Mouse (Mus musculus) heart, embryonic 10.5 days (tissue): Measurements from ENCODE around the gene BC147527. TPM values are rescaled to one million over a fixed set of nuclear protein-coding genes. Genes with fewer than 3 reads are reported as not detected.
"Not testable (repeated sequence)": the region's sequence is repeated elsewhere in the genome, so short reads cannot be mapped to it uniquely, and the experiment has no call there.

Source experiments
- DNase-seq: peaks from one replicate; pipeline ENCODE4 v3.0.0-alpha.2; 2017; ENCODE audit warnings: low spot score
- H3K27ac ChIP-seq: fragments of 300-500 bp; sonication (generic); 2 replicates; pipeline ENCODE4 v1.5.1; 2016; ENCODE audit warnings: mild to moderate bottlenecking
- H3K27me3 ChIP-seq: fragments of 300-500 bp; sonication (generic); 2 replicates; pipeline ENCODE4 v1.6.1; 2016; ENCODE audit warnings: mild to moderate bottlenecking; ENCODE audit not compliant: poor library complexity, insufficient read depth, severe bottlenecking
- H3K36me3 ChIP-seq: fragments of 300-500 bp; sonication (generic); 2 replicates; pipeline ENCODE4 v1.6.1; 2016; ENCODE audit warnings: mild to moderate bottlenecking, moderate library complexity
- H3K4me1 ChIP-seq: fragments of 300-500 bp; sonication (generic); 2 replicates; pipeline ENCODE4 v1.6.1; 2016; ENCODE audit warnings: mild to moderate bottlenecking
- H3K4me3 ChIP-seq: fragments of 300-500 bp; sonication (generic); 2 replicates; pipeline ENCODE4 v1.5.1; 2016; ENCODE audit warnings: mild to moderate bottlenecking, moderate library complexity
- H3K9me3 ChIP-seq: fragments of 300-500 bp; sonication (generic); 2 replicates; pipeline ENCODE4 v1.6.1; 2016; ENCODE audit warnings: mild to moderate bottlenecking, moderate library complexity
- WGBS: fragments of 180-500 bp; shearing (Covaris S2); methylation state at CpG from one replicate; pipeline ENCODE4 v1.1.7; 2016; 5-methylcytosine and 5-hydroxymethylcytosine counted together
- polyA plus RNA-seq: library from polyadenylated mRNA; unstranded; fragments of >200 nt; fragmentation: Nextera tagmentation; extraction: Ambion mirVana; gene quantifications from 2 replicates; pipeline ENCODE4 v1.2.1, GENCODE M21; 2016

Gene BC147527
- polyA plus RNA-seq = not detected in 2 replicates

DNA sequence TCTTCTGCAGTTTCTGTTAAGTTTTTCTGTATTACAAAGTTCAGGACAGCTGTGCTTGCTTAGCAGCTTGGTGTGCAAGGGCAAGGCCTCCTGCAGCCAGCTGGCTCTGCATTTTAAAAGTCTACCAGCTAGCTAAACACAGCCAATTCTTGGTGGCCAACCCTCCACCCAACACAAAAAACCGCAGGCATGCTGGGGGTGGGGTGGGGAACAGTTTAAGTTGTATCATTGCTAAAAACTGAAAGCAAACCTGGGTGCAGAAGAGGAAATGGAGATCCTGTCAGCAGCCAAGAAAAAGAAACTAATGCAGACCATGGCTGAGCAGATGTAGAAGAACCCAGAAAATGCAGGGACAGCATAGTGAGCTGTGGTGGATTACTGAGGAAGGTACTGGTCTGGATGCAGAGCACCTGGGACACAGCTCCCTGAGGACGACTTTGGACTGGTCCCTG is at the start of gene BC147527:
TSS of gene BC147527 (plus strand) at position 402 of the 452 bp plus-strand sequence.
- no peaks in the 10 kb centered on the region for H3K36me3 ChIP-seq
- WGBS = 47% methylated on average over 2 of the region's 2 CpGs

DNA sequence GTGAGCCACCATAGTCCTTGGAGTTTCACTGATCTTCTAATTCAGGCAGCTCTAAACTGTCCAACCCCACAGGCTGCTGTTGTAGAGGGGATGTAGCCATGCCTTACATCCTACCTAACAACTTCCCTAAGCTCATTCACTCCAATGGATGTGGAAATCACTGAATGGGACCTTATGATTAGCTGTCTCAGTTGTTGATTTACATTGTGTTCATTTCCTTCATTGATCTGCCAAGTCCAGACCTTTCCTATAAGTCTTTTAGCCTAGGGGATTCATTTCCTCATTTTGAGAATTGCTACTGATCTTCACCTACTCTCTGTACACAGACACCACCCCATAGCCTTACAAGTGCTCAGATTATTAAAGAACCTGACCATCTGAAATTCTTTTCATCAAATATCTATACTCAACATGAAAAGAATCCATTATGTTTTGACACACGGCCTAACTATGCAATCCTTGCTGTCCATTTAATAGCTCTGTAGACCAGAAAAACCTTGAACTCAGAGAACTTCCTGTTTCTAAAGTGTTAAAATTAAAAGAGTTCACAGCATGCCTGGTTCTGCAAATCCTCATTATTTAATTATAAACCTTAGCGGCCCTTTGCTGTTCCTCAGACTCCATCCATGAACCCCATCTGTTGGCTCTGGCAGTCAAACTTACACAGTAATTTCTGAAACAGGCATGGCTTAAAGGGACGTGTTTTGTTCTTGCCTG is 48.8 kb upstream of the BC147527 start:
- not testable (repeated sequence) for H3K27ac ChIP-seq, H3K27me3 ChIP-seq, DNase-seq, H3K36me3 ChIP-seq, H3K9me3 ChIP-seq, H3K4me1 ChIP-seq, H3K4me3 ChIP-seq
- WGBS = 73% methylated on average over 2 of the region's 3 CpGs

More for the DNA sequence above, at the start of gene BC147527:
- Histone ChIP-seq H3K4me1 (no peaks in the 10 kb centered on the region), H3K27ac (no peak within 1 kb of the TSS), H3K9me3 (no peaks in the 10 kb centered on the region), H3K27me3 (no peaks in the 10 kb centered on the region), H3K4me3 (no peak within 1 kb of the TSS)
- no peak for DNase-seq

DNA sequence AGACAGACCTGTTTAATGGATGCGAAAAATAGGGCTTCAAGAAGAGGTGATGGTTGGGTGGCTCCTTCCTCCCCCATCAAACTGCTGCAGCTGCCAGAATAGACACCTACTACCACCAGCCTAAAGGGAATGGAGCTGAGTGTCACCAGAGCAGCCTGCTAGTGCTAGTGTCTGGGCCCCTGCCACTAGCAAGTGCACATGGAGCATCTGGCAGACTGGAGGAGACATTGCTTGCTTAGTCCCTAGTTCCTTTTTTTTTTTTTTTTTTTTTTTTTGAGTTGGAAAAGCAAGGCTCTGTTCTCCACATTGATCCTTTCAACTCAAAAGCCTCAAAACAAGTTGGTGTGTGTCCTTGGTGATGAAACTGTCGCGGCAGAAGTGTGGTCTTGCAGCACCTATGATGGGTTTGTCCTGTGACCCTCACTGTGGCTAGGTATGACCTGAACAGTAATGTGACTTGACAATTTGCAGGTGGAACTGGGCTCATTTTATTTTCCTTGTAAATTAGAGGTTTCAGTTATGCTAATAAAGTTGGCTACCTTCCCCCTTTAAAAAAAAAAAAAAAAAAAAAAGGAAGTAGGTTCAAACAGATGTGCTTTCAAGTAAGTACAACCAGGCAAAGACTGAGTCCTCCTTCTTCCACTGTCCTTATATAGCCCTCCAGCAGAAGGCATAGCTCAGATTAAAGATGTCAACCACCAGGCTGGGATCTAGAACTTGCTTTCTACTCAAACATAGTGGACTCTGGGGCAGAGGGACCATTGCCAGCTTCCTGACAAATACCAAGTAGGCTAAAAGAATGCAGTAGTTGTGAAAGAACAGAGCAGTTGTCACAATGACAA is 41.2 kb upstream of the BC147527 start:
- H3K4me1 ChIP-seq, H3K27ac ChIP-seq, H3K36me3 ChIP-seq, DNase-seq, H3K9me3 ChIP-seq, H3K4me3 ChIP-seq, H3K27me3 ChIP-seq: not testable (repeated sequence)
- 71% methylated on average over 3 of the region's 3 CpGs for WGBS

DNA sequence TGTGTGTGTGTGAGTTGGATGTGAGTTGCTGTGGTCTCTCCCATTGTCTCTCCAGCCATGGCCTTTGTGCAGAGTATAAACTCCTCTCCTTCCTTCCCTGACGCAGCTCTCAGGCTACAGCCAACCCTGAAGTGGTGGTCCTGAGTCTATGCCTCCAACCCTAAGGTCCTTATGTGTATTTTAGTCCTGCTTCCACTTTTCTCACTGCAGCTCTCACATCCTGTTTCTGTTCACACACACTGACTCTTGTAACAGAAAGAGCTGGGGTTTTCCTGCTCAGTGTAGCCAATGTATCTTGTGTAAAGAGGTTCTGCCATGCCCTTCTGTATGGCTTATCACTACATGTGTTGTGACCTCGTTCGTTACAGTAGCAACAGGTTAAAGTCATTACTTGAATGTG is 40.5 kb upstream of the BC147527 start:
- H3K9me3 ChIP-seq, H3K4me1 ChIP-seq, H3K4me3 ChIP-seq, H3K27me3 ChIP-seq, DNase-seq, H3K36me3 ChIP-seq, H3K27ac ChIP-seq: not testable (repeated sequence)
- WGBS = 65% methylated on average over 3 of the region's 3 CpGs

DNA sequence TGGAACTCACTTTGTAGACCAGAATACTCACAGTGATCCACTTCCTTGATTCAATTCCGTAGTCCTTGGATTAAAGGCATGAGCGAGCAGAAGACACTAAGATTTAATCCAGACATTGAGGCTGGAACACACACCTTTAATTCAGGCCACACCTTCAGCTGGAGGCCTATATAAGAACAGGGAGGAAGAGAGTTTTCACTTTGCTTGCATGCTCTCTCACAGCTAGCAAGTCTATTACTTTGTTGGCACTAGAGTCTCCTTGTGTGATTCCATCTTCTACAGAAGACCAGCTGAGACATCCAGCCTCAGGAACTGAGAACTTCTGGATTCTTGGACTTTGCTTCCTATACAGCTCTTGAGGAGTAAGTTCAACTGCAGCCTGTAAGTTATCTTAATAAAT is 37.3 kb upstream of the BC147527 start, which contains the start of gene AF067061:
TSS of gene AF067061 (plus strand) at position 245 of the 400 bp plus-strand sequence.
- 81% methylated on average over 2 of the region's 2 CpGs for WGBS
- not testable (repeated sequence) for H3K36me3 ChIP-seq, H3K27ac ChIP-seq, DNase-seq, H3K9me3 ChIP-seq, H3K4me3 ChIP-seq, H3K27me3 ChIP-seq, H3K4me1 ChIP-seq

DNA sequence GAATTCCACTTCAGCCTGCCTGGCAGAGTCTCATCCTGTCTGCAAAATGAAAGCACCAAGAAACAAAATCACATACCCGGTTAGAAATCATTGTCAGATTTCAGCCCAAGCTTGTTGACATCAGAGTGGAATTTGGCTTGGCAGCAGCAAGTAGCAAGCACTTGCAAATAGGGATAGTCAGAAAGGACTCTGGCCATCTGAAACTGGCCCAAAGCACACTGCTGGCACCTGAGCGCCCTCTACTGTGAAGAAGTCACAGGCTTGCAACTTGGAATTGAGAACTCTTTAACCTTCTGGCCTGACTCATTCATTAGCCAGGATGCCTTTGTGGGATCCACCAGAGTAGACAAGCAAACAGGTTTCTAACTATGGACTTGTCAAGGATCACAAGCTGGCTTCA is 22.4 kb upstream of the BC147527 start:
- H3K27ac ChIP-seq, H3K27me3 ChIP-seq, H3K4me3 ChIP-seq, DNase-seq, H3K36me3 ChIP-seq, H3K9me3 ChIP-seq, H3K4me1 ChIP-seq: not testable (repeated sequence)
- whole genome bisulfite sequencing = 22% methylated on average over 2 of the region's 2 CpGs

DNA sequence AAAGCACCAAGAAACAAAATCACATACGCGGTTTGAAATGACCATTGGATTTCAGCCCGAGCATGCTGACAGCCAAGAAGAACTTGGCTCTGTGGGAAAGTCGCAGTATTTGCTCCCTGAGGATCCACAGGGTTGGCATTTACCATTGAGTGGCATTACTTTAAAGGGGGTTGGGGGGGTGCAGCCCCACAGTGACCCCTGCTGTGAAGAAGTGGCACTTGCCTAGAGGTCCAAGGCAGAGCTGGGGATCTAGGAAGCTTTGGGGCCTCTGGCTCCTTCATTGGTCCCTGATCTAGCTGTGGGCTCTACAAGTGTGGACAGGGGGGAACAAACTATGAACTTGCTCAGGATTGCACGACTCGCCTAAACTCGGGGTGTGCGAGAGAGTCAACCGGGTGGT is 21.4 kb upstream of the BC147527 start:
- Histone ChIP-seq H3K27ac (no peak overlapping the region), H3K9me3 (no peaks in the 10 kb centered on the region), H3K27me3 (no peaks in the 10 kb centered on the region), H3K36me3 (no peaks in the 10 kb centered on the region), H3K4me3 (no peak overlapping the region), H3K4me1 (no peaks in the 10 kb centered on the region)
- 87% methylated on average over 9 of the region's 9 CpGs for WGBS
- no peak for DNase-seq

DNA sequence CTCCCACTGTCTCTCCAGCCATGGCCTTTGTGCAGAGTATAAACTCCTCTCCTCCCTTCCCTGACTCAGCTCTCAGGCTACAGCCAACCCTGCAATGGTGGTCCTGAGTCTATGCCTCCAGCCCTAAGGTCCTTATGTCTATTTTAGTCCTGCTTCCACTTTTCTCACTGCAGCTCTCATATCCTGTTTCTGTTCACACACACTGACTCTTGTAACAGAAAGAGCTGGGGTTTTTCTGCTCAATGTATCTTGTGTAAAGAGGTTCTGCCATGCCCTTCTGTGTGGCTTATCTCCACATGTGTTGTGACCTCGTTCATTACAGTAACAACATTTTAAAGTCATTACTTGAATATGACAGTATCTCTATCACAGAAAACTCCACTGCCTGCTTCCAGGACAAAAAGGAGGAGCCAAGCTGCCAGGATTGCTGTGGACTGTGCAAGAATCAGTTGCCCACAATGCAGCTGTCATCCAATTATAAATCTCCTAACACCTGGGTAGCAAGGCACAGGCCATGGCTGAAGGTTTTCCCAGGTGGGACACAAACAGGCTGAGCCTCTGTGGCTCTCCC is 783 bp upstream of the BC147527 start:
- 50% methylated on average over 1 of the region's 1 CpGs for WGBS

DNA sequence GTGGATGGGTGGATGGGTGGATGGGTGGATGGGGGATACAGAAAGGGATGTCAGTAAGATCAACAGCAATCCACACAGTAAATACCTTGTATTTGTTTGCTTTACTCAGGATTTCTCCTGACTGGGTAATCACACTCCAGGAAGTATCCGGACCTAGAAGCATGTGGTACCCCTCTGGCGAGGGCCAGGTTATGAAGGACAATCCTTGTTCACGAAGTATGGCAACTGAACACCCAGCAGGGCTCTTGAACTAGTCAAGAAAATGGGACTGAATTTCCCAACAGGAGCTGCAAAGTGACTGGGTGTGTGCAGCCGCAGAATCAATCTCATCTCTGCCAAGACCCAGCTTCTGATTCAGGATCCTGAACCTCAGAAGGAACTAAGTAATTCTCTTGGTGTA is 661 bp downstream of the BC147527 start:
- WGBS = 70% methylated on average over 4 of the region's 4 CpGs
- DNase-seq = no peak
- H3K27ac ChIP-seq = no peak overlapping the region

More for the DNA sequence above, 783 bp upstream of the BC147527 start:
- Histone ChIP-seq H3K9me3 (no peaks in the 10 kb centered on the region), H3K36me3 (no peaks in the 10 kb centered on the region), H3K4me1 (no peaks in the 10 kb centered on the region), H3K27ac (no peak overlapping the region), H3K27me3 (no peaks in the 10 kb centered on the region), H3K4me3 (no peak overlapping the region)
- no peak for DNase-seq

DNA sequence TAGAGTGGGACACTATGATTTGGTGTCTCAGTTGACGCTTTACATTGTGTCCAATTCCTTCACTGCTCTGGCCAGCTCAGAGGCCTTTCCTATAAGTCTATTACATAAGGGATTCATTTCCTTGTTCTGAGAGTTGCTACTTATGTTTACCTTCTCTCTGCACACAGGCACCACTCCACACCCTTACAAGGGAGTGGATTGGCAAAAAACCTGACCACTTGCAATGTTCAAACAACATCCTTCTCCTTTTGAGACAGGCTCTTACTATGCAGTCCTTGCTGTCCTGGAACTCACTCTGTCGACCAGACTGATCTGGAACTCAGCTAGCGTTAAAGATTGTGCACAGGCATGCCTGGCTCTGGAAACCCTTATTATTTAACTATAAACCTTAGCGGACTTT is 10.6 kb downstream of the BC147527 start:
- no peak overlapping the region for H3K4me3 ChIP-seq
- H3K27me3 ChIP-seq = peaks cover 3% of the 10 kb centered on the region; the same call in 1 of the 2 replicates
- H3K27ac ChIP-seq = no peak overlapping the region
- H3K9me3 ChIP-seq = no peaks in the 10 kb centered on the region
- DNase-seq = no peak
- no peaks in the 10 kb centered on the region for H3K4me1 ChIP-seq
- no peaks in the 10 kb centered on the region for H3K36me3 ChIP-seq
- WGBS = 70% methylated on average over 4 of the region's 4 CpGs

More for the DNA sequence above, 661 bp downstream of the BC147527 start:
- Histone ChIP-seq H3K9me3 (no peaks in the 10 kb centered on the region), H3K27me3 (no peaks in the 10 kb centered on the region), H3K4me1 (no peaks in the 10 kb centered on the region), H3K36me3 (no peaks in the 10 kb centered on the region), H3K4me3 (no peak overlapping the region)

DNA sequence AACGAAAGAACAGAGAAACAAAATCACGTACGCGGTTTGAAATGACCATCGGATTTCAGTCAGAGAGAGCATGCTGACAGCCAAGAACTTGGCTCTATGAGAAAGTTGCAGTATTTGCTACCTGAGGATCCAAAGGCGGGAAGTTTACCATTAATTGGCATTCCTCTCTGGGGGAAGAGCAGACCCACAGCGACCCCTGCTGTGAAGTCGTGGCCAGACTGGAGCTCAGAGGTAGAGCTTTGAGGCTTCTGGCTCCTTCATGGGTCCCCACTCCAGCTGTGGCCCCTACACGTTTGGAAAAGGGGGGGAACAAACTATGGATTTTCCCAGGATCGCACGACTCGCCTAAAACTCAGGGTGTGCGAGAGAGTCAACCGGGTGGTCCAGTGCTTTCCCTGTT is 13.4 kb downstream of the BC147527 start:
- no peaks in the 10 kb centered on the region for H3K36me3 ChIP-seq
- 39% methylated on average over 14 of the region's 14 CpGs for WGBS
- no peak overlapping the region for H3K27ac ChIP-seq
- DNase-seq = no peak
- no peaks in the 10 kb centered on the region for H3K9me3 ChIP-seq
- peaks cover 3% of the 10 kb centered on the region; the same call in 1 of the 2 replicates for H3K27me3 ChIP-seq
- H3K4me1 ChIP-seq = no peaks in the 10 kb centered on the region
- no peak overlapping the region; the same call in 1 of the 2 replicates for H3K4me3 ChIP-seq

DNA sequence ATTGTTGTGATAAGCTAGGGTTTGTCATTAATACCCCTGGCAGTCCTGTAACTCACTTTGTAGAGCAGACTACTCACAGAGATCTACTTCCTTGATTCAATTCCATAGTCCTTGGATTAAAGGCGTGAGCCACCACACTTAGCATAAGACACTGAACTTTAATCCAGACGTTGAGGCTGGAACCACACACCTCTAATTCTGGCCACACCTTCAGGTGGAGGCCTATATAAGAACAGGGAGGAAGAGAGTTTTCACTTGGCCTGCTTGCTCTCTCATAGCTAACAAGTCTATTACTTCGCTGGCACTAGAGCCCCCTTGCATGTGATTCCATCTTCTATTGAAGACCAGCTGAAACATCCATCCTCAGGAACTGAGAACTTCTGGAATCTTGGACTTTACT is 16.4 kb downstream of the BC147527 start, which contains the start of gene Tcstv3:
TSS of gene Tcstv3 (plus strand) at position 301 of the 400 bp plus-strand sequence.
- not testable (repeated sequence) for H3K27ac ChIP-seq, H3K36me3 ChIP-seq, H3K4me3 ChIP-seq, H3K4me1 ChIP-seq, DNase-seq, H3K9me3 ChIP-seq, H3K27me3 ChIP-seq
- WGBS = 61% methylated on average over 3 of the region's 3 CpGs

DNA sequence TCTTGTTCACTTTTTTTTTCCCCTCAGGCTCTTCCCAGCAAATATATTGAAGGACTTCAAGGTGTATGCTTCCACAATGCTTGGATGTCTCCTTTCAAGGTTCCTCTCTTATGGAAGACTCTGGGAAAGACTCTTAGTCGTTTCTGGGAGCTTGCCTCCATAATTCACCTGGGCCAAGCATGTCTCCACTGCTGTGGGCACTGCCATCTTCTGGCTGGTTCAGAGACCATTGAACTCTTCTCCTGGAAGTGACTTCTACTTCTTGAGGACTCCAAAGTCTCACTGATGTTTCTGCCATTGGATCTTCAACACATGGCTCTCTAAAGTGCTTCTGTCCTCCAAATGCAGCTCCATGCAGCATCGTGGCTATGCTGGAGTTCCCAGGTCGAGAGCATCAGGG is 20.0 kb downstream of the BC147527 start:
- Histone ChIP-seq H3K4me1 (no peaks in the 10 kb centered on the region), H3K27me3 (no peaks in the 10 kb centered on the region), H3K27ac (no peak overlapping the region), H3K9me3 (no peaks in the 10 kb centered on the region), H3K36me3 (no peaks in the 10 kb centered on the region), H3K4me3 (no peak overlapping the region)
- 62% methylated on average over 3 of the region's 3 CpGs for WGBS
- no peak for DNase-seq
